Mouse (Mus musculus): ENCODE results near the gene Tfap2e. TPM values are rescaled to one million over a fixed set of nuclear protein-coding genes. Genes with fewer than 3 reads are reported as not detected.

Tfap2e gene
- polyA plus RNA-seq, 1 experiment from 2014 or later, result not detected

GRCm38 (mm10) chr4:126707439-126707826 is 28.6 kb downstream of the Tfap2e start:
- in situ Hi-C loops (cut with MboI; ENCODE audit: low pct_unique_long_range_greater_than_20kb), result no loop called here
- no peak for TF ChIP-seq CTCF (IDR thresholded peaks at IDR 0.05)
- POLR2A ChIA-PET, result no interaction called here
- CTCF ChIA-PET, result interaction anchor here (1.2 kb wide), 1 partner anchor 25 kb away, joined by 3 read pairs; no protein-coding TSS in a partner anchor
- no peaks in the 10 kb centered on the region for H3K27me3 ChIP-seq
- ATAC-seq, result no peak
- DNase-seq (ENCODE audit: low read depth, low spot score), result no peak

GRCm38 (mm10) chr4:126706630-126707438 is 29.2 kb downstream of the Tfap2e start:
- DNase-seq (ENCODE audit: low read depth, low spot score), result no peak
- ChIA-PET POLR2A (no interaction called here), CTCF (interaction anchor here (1.2 to 1.3 kb wide), 2 partner anchors 12 to 24 kb away, joined by 3 to 4 read pairs; no protein-coding TSS in a partner anchor)
- ATAC-seq, result no peak
- in situ Hi-C loops (cut with MboI; ENCODE audit: low pct_unique_long_range_greater_than_20kb), result no loop called here
- H3K27me3 ChIP-seq, result no peaks in the 10 kb centered on the region
- TF ChIP-seq CTCF (IDR thresholded peaks at IDR 0.05), result no peak

DNA sequence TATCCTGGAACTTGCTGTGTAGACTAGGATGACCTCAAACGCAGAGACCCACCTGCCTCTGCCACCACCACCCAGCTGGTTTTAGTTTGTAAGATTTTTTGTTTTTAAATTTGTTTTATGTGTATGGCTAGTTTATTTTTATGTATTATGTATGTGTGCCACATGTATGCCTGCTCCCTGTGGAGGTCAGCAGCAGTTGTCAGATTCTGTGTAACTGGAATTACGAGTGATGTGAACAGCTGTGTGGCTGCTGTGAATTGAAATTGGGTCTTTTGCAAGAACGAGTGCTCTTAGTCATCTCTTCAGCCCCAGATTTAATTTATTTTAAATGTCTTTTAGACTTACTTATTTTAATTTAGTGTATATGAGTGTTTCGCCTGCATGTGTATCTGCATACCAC is 39.1 kb downstream of the Tfap2e start:
- H3K27me3 ChIP-seq, result no peaks in the 10 kb centered on the region
- ChIA-PET CTCF (no interaction called here), POLR2A (no interaction called here)
- in situ Hi-C loops (cut with MboI; ENCODE audit: low pct_unique_long_range_greater_than_20kb), result no loop called here
- no peak for ATAC-seq
- DNase-seq (ENCODE audit: low read depth, low spot score), result no peak
- no peak for TF ChIP-seq CTCF (IDR thresholded peaks at IDR 0.05)

GRCm38 (mm10) chr4:126693021-126693420 is 43.0 kb downstream of the Tfap2e start:
- no peaks in the 10 kb centered on the region for H3K27me3 ChIP-seq
- CTCF ChIA-PET, result interaction anchor here (1.4 kb wide), 1 partner anchor 9 kb away, joined by 4 read pairs; no protein-coding TSS in a partner anchor
- no peak for DNase-seq (ENCODE audit: low read depth, low spot score)
- no peak for TF ChIP-seq CTCF (IDR thresholded peaks at IDR 0.05)
- in situ Hi-C loops (cut with MboI; ENCODE audit: low pct_unique_long_range_greater_than_20kb), result no loop called here
- POLR2A ChIA-PET, result no interaction called here
- no peak for ATAC-seq

- CTCF ChIA-PET, result no interaction called here
- ATAC-seq (no peak), DNase-seq (ENCODE audit: low read depth, low spot score) (no peak)
- no peak for TF ChIP-seq CTCF (IDR thresholded peaks at IDR 0.05)
- in situ Hi-C loops (cut with MboI; ENCODE audit: low pct_unique_long_range_greater_than_20kb), result no loop called here
- no peaks in the 10 kb centered on the region for H3K27me3 ChIP-seq
- POLR2A ChIA-PET, result no interaction called here
These were observed 46.6 kb downstream of the Tfap2e start for GRCm38 (mm10) chr4:126689457-126689856.

- ATAC-seq (no peak), DNase-seq (ENCODE audit: low read depth, low spot score) (no peak)
- H3K27me3 ChIP-seq, result no peaks in the 10 kb centered on the region
- ChIA-PET CTCF (interaction anchor here (0.7 to 1.7 kb wide), 5 partner anchors 10 to 129 kb away, joined by 3 to 4 read pairs (median 3); no protein-coding TSS in a partner anchor), POLR2A (no interaction called here)
- in situ Hi-C loops (cut with MboI; ENCODE audit: low pct_unique_long_range_greater_than_20kb), result no loop called here
- no peak for TF ChIP-seq CTCF (IDR thresholded peaks at IDR 0.05)
These were observed 53.0 kb downstream of the Tfap2e start for GRCm38 (mm10) chr4:126683084-126683483.

DNA sequence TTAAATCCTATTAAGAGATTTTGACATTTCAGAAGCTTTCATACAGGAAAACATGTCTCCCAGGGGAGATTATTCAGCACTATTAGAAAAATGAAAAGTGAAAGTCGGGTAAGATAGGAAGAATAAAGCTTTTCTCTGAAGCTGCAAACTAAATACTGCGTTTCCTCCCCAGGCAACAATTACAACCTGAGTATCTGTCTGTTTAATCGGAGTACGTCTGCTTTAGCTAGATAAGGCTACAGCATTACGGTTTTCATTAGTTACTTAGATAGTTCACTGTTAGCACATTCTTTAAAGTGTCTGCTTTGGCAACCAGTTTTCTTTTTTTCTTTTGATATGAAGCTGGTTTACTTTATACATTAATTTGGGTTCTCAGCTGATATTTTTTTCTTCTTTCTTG is 53.7 kb downstream of the Tfap2e start:
- ATAC-seq (no peak), DNase-seq (ENCODE audit: low read depth, low spot score) (no peak)
- no peak for TF ChIP-seq CTCF (IDR thresholded peaks at IDR 0.05)
- no peaks in the 10 kb centered on the region for H3K27me3 ChIP-seq
- ChIA-PET CTCF (interaction anchor here (0.7 to 1.5 kb wide), 2 partner anchors 22 to 25 kb away, joined by 3 to 4 read pairs; no protein-coding TSS in a partner anchor), POLR2A (no interaction called here)
- in situ Hi-C loops (cut with MboI; ENCODE audit: low pct_unique_long_range_greater_than_20kb), result no loop called here

GRCm38 (mm10) chr4:126677054-126678003 is 58.7 kb downstream of the Tfap2e start, which contains the start of gene Psmb2:
Psmb2 (plus strand) TSS chr4:126677630.
- peak; percentile 50 for DNase-seq (ENCODE audit: low read depth, low spot score)
- no peak for TF ChIP-seq CTCF (IDR thresholded peaks at IDR 0.05)
- ChIA-PET POLR2A (interaction anchor here (0.7 to 1.1 kb wide), 2 partner anchors 14 to 75 kb away, joined by 3 to 4 read pairs; no protein-coding TSS in a partner anchor), CTCF (interaction anchor here (1.0 to 1.2 kb wide), 2 partner anchors 69 to 78 kb away, joined by 3 to 4 read pairs; no protein-coding TSS in a partner anchor)
- in situ Hi-C loops (cut with MboI; ENCODE audit: low pct_unique_long_range_greater_than_20kb), result no loop called here
- no peaks in the 10 kb centered on the region for H3K27me3 ChIP-seq
- ATAC-seq, result peak; percentile 80

DNA sequence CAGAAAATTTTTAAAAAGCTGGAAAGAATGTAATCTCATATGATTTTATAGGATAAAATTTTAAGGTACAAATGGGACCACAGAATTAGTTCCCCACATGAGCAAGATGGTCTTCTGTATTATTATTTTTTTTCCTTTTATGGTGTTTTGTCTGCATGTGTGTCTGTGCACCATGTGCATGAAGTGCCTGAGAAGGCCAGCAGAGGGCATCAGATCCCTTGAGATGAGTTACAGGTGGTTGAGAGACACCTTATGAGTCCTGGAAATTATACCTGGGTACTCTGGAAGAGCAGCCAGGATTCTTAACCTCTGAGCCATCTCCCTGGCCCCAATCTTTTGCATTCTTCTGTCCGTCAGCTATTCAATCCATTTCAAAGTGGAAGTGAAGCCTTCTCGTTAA is 69.0 kb downstream of the Tfap2e start:
- ATAC-seq (no peak), DNase-seq (ENCODE audit: low read depth, low spot score) (no peak)
- in situ Hi-C loops (cut with MboI; ENCODE audit: low pct_unique_long_range_greater_than_20kb), result no loop called here
- ChIA-PET POLR2A (no interaction called here), CTCF (no interaction called here)
- H3K27me3 ChIP-seq, result peaks cover 15% of the 10 kb centered on the region
- peak; percentile 38 for TF ChIP-seq CTCF (IDR thresholded peaks at IDR 0.05)

Other genes starting within 250 kb of the Tfap2e start
- gene Ago4, start 202.8 kb downstream of the Tfap2e start, polyA plus RNA-seq (2021), result 1.6 TPM
- 9.1 TPM for gene Clspn, start 179.3 kb downstream of the Tfap2e start, polyA plus RNA-seq (2021)
- 10.7 TPM for gene 5730409E04Rik, start 126.4 kb downstream of the Tfap2e start, polyA plus RNA-seq (2021)
- gene Psmb2, start 58.6 kb downstream of the Tfap2e start, polyA plus RNA-seq (2021), result 162 TPM
- gene Ncdn, start 17.2 kb upstream of the Tfap2e start, polyA plus RNA-seq (2021), result 24.0 TPM
- gene AU040320, start 17.3 kb upstream of the Tfap2e start, polyA plus RNA-seq (2021), result 45.6 TPM
- 22.2 TPM for gene Zmym4, start 231.9 kb upstream of the Tfap2e start, polyA plus RNA-seq (2021)